ENCODE assay signal across 11 mouse cellular contexts in the genomic region with DNA sequence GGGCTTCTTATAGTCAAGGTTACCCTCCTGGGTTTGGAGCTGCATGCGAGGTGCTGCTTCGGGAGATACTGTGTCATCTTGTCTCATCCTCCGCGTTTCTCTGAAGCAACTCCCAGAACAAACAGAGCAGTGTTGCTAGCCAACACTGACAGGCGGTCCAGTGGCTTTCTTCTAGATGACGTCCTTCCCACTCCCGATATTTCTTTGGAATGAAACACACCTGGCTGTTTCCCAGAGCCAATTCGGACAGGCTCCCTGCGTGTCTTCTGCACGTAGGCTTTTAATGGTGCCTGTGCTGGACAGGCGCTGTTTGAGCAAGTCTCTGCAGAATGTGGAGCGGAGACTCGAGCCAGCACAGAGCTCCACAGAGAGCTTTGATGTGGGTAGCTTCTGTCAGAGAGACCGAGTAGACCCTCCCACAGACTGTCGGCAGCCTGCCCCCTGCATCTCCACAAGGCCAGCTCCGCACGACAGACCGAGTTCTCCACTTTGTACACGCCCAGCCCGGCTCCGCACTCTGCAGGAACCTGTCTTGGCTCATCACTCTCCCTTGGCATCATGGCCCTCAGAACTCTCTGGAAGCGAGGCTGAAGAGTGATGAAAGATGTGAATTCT.
A peak's percentile ranks its signal among the peaks of the same experiment; 100 is the strongest.
DNase-seq lines count a peak whose midpoint lies in the region; ATAC-seq and TF ChIP-seq lines count a peak whose summit lies in the region.
"Had no signal": no experiment of that assay in that cellular context is flagged by ENCODE, and none has a peak within 500 bp of the region (broad histone marks: within the 10 kb centered on the region; RNA-seq: fewer than 3 reads in every experiment).

No protein-coding gene starts in this region.

- no peak overlapping the region for H3K9ac ChIP-seq in limb, embryonic 13.5 days
- no peak overlapping the region for H3K9ac ChIP-seq in embryonic facial prominence, embryonic 15.5 days

- peak; percentile 29 to 32 for DNase-seq in cerebellum, postnatal 14 days
- DNase-seq in cerebellum, adult 18-20 months = no peak
- DNase-seq in limb, embryonic 10.5 days (ENCODE audit: low spot score) = no peak
- peak; percentile 10 for DNase-seq in thymus, adult 2 months
- DNase-seq in frontal cortex, adult 2 months (ENCODE audit: extremely low spot score in 1 of 2, low spot score in 1 of 2) = no peak
- no peak for DNase-seq in urinary bladder, postnatal 36 days (ENCODE audit: low spot score in 2 of 2)
- DNase-seq: lung, adult 2 months; midbrain, embryonic 14.5 days had no signal

- WGBS in limb, embryonic 13.5 days = 54% methylated on average over 22 of the region's 22 CpGs
- 71% methylated on average over 22 of the region's 22 CpGs for WGBS in limb, embryonic 10.5 days
- WGBS in embryonic facial prominence, embryonic 15.5 days = 34% methylated on average over 22 of the region's 22 CpGs
- WGBS in thymus, adult 2 months = 50% methylated on average over 22 of the region's 22 CpGs

- no peaks in the 10 kb centered on the region for H3K27me3 ChIP-seq in limb, embryonic 13.5 days
- H3K27me3 ChIP-seq in limb, embryonic 10.5 days (ENCODE audit: low read depth, poor library complexity, severe bottlenecking) = peaks cover 10% of the 10 kb centered on the region; the same call in 1 of the 2 replicates
- 0 out of 2 replicates have a peak, but pooled peaks cover 3% of the 10 kb centered on the region for H3K27me3 ChIP-seq in embryonic facial prominence, embryonic 15.5 days
- H3K27me3 ChIP-seq in thymus, adult 2 months (ENCODE audit: control insufficient read depth, insufficient read depth, low read length) = no peaks in the 10 kb centered on the region

- peaks cover 14% of the 10 kb centered on the region; the same call in 1 of the 2 replicates for H3K4me1 ChIP-seq in limb, embryonic 13.5 days
- H3K4me1 ChIP-seq in limb, embryonic 10.5 days = peaks cover 20% of the 10 kb centered on the region
- peaks cover 25% of the 10 kb centered on the region for H3K4me1 ChIP-seq in embryonic facial prominence, embryonic 15.5 days
- peaks cover 26% of the 10 kb centered on the region for H3K4me1 ChIP-seq in thymus, adult 2 months (replicated peaks; ENCODE audit: control insufficient read depth, insufficient read depth, low read length)

- TF ChIP-seq POLR2A in thymus, adult 2 months (IDR thresholded peaks at IDR 0.05; ENCODE audit: control insufficient read depth, extremely low read depth, insufficient read depth, low read length, poor library complexity) = no peak

- H3K9me3 ChIP-seq in limb, embryonic 13.5 days = no peaks in the 10 kb centered on the region
- no peaks in the 10 kb centered on the region for H3K9me3 ChIP-seq in limb, embryonic 10.5 days (replicated peaks)
- H3K9me3 ChIP-seq in embryonic facial prominence, embryonic 15.5 days (replicated peaks) = no peaks in the 10 kb centered on the region

- H3K4me2 ChIP-seq in limb, embryonic 13.5 days (replicated peaks) = peak overlapping the region; percentile 17; the same call in 1 of the 2 replicates
- no peak overlapping the region for H3K4me2 ChIP-seq in embryonic facial prominence, embryonic 15.5 days (replicated peaks)

- no peak for TF ChIP-seq CTCF in thymus, adult 2 months (IDR thresholded peaks at IDR 0.05; ENCODE audit: borderline replicate concordance, control insufficient read depth, extremely low read depth, insufficient read depth, low read length, poor library complexity)

- H3K27ac ChIP-seq in limb, embryonic 13.5 days = peak overlapping the region; percentile 11; the same call in 1 of the 2 replicates
- no peak overlapping the region for H3K27ac ChIP-seq in limb, embryonic 10.5 days
- H3K27ac ChIP-seq in embryonic facial prominence, embryonic 15.5 days (replicated peaks) = 0 out of 2 replicates have a peak overlapping the region, but pooled peaks have one; percentile 13
- H3K27ac ChIP-seq in thymus, adult 2 months (ENCODE audit: control insufficient read depth, insufficient read depth, low read length) = no peak overlapping the region

- ATAC-seq in limb, embryonic 13.5 days (ENCODE audit: low FRiP score, low read depth) = no peak
- peak; percentile 63; the same call in 1 of the 2 replicates for ATAC-seq in embryonic facial prominence, embryonic 15.5 days (ENCODE audit: insufficient number of reproducible peaks, low FRiP score, low TSS enrichment, low read depth)
- ATAC-seq: forebrain, embryonic 16.5 days had no signal

- no peak overlapping the region for H3K4me3 ChIP-seq in limb, embryonic 13.5 days
- H3K4me3 ChIP-seq in limb, embryonic 10.5 days = no peak overlapping the region
- H3K4me3 ChIP-seq in embryonic facial prominence, embryonic 15.5 days (replicated peaks) = no peak overlapping the region
- no peak overlapping the region for H3K4me3 ChIP-seq in thymus, adult 2 months (ENCODE audit: control insufficient read depth, insufficient read depth, low read length)

- no peaks in the 10 kb centered on the region for H3K36me3 ChIP-seq in limb, embryonic 13.5 days
- H3K36me3 ChIP-seq in limb, embryonic 10.5 days = no peaks in the 10 kb centered on the region
- H3K36me3 ChIP-seq in embryonic facial prominence, embryonic 15.5 days = no peaks in the 10 kb centered on the region
- no peaks in the 10 kb centered on the region for H3K36me3 ChIP-seq in thymus, adult 2 months (ENCODE audit: control insufficient read depth, insufficient read depth, low read length)

Comparison
In these comparisons a context has a peak if more than half of its experiments do, and no peak if none do; other contexts are left out.
1. DNase-seq: peak in cerebellum, postnatal 14 days (2 of 2) and thymus, adult 2 months (single experiment); none in cerebellum, adult 18-20 months (0 of 2), limb, embryonic 10.5 days (single experiment), frontal cortex, adult 2 months (0 of 2) and urinary bladder, postnatal 36 days (0 of 2).
2. H3K27ac ChIP-seq: peak in limb, embryonic 13.5 days (single experiment) and embryonic facial prominence, embryonic 15.5 days (single experiment); none in limb, embryonic 10.5 days (single experiment) and thymus, adult 2 months (single experiment).